Mouse (Mus musculus): Measurements from ENCODE around the gene Arl14ep.
A peak's percentile ranks its signal among the peaks of the same experiment; 100 is the strongest.
"Not testable (repeated sequence)": the region's sequence is repeated elsewhere in the genome, so short reads cannot be mapped to it uniquely, and the experiment has no call there.

Arl14ep gene

GRCm38 (mm10) chr2:106973959-106974639 is at the start of gene Arl14ep:
TSS of gene Arl14ep (minus strand) at chr2:106974424.
- peak; percentile 76 for DNase-seq (ENCODE audit: low read depth, low spot score)

DNA sequence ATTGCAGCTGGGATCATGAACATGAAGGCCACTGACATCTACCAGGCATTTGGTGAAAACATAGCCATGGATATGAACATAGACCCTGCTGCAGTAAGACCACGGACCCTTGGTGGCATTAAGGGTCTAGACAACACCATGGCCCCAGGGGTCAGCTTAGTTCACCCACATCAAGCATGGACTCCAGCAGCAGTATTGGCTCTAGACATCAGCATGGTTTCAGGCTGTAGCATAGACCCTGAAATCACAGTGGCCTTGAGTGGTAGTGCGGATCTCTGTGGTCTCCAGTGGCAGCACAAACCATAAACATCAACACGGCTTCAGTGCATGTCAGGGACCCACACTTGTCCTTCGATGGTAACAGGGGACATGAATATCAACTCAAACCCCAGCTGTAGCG is 48.5 kb upstream of the Arl14ep start:
- no peak for DNase-seq (ENCODE audit: low read depth, low spot score)

- no peak for DNase-seq (ENCODE audit: low read depth, low spot score)
Observed at GRCm38 (mm10) chr2:107019331-107019730, 45.1 kb upstream of the Arl14ep start.

DNA sequence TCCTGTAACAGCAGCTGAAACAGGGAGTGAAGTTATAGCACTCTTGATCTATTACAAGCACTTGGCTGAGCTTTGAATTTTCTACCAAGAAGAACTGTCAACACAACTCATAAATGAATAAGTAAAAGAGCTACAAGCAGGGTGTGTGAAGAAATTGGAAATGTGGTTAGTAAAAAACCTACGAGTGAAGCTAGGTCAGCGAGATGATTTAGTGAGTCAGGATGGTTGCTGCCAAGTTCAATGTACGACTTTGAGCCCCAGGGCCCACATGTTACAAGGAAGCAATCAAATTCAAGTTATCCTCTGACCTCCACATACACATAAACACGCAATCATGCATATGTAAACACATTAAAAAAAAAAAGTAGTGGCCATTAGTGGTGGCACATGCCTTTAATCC is 38.9 kb upstream of the Arl14ep start:
- DNase-seq (ENCODE audit: low read depth, low spot score), result no peak

DNA sequence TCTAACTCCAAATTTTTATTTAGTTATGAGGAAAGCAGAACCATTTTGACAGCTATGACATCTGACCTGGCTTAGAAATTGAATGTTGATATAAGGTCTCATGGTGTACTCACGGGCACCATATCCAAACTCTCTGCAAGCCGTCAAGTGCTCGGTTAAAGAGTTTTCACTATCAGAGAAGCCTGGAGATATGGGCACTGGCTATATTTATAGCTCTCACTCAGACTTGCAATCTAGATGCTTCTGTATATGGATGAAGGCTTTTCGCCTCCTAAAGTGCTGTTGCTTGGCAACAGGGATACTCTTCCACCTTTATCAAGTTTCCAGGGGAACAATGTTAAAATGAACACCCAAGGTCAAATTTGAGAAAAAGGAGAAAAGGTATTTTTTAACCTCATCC is 38.1 kb upstream of the Arl14ep start:
- no peak for DNase-seq (ENCODE audit: low read depth, low spot score)

DNA sequence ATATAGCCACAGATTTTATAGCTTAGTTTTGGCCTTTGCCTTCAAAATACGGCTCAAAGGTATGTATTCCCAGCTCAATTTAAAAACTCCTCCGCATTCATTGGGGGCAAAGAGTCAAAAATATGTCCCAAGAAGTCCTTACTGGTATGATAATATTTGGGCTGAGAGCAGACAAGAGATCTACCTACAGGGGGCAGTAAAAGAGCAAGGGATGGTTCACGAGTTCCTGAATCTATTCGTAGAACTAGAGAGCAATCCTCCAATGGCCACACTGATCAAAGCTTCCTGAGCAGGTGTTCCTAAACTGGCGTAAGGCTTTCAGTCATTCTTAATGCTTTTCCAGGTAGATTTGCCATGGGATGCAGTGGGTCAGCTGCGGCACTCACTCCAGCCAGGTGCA is 35.9 kb upstream of the Arl14ep start:
- DNase-seq (ENCODE audit: low read depth, low spot score), result no peak

DNA sequence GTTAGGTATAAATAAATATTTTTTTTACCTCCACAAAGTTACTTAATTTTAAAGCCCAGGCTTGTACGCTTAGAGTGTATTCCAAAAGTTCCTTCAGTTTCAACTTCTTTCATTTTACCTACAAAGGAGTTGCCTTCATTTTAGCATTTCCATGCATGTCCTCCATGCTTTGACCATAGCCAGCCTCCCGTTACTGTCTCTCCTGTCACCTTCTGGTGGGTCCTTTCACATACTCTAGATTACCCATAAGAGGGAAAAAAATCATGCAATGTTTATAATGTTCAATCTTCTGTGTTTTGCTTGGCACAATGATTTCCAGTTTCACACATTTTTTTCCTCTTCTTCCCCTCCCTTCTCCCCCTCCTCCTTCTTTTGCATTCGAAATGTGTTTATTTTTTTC is 32.2 kb upstream of the Arl14ep start:
- DNase-seq (ENCODE audit: low read depth, low spot score), result no peak

DNA sequence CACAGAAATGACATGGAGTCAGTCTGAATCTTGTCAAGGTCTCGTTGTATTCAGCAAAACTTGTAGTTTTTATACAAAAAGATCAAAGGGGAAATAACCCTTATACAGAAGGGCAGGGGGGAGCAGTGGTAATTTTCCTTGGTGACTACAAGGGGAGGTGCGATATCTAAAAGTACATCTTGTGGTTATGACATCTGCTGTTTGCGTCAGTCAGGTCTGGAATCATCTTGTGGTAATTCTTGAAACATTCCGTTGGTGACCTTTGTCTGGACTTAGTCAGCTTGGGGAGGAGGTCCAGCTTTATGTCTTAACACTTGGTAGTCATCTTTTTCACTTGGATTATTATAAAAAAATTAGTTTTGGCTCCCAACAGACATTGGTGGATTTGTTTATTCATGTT is 31.7 kb upstream of the Arl14ep start:
- not testable (repeated sequence) for DNase-seq (ENCODE audit: low read depth, low spot score)

- DNase-seq (ENCODE audit: low read depth, low spot score), result no peak
Observed at GRCm38 (mm10) chr2:106991261-106991660, 17.0 kb upstream of the Arl14ep start.

GRCm38 (mm10) chr2:106984945-106985344 is 10.7 kb upstream of the Arl14ep start:
- no peak for DNase-seq (ENCODE audit: low read depth, low spot score)

DNA sequence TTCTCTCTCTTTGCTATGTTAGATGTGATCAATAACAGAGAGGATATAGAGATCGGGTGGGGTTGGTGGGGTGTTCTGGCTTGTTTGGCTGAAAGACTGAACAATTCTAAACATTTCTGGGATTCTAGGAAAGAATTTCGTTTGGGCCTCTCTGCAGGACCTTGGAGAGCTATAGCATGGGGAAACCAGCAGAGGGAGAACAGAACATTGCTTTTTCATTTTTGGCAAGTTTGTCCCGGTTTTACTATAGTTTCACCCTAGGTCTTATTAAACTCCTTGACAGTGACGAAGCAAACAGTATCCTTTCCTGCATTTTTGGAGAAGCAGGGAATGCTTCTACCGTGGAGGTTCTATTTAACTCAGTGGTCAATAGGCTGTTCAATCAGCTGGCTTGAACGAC is 8.3 kb upstream of the Arl14ep start:
- DNase-seq (ENCODE audit: low read depth, low spot score), result no peak

GRCm38 (mm10) chr2:106976472-106976871 is 2.2 kb upstream of the Arl14ep start:
- no peak for DNase-seq (ENCODE audit: low read depth, low spot score)

DNA sequence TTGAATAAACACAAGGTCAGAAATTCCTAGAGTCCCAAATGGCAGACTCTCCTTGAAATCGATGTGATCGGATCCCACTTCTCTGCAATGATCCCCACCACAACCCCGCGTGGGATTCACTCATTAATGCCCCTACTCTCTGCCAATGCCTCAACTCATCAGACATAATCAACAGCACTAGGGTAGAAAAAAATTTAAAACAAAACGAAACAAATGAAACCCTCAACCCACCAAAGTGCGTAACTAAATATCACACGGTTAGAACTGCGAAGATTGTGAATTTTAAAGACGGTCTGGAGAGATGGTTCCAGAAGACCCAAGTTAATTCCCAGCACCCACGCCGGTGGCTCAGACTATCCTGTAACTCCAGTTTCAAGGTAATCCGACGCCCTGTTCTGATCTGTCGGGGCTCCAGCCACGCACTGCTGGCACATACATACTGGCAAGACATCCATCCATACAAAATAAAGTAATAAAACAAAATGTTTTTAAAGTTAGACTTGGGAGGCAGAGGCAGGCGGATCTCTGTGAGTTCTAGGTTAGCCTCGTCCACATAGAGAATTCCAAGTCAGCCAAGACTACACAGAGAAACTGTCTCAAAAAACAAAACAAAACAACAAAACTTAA is 779 bp downstream of the Arl14ep start:
- DNase-seq (ENCODE audit: low read depth, low spot score), result no peak

DNA sequence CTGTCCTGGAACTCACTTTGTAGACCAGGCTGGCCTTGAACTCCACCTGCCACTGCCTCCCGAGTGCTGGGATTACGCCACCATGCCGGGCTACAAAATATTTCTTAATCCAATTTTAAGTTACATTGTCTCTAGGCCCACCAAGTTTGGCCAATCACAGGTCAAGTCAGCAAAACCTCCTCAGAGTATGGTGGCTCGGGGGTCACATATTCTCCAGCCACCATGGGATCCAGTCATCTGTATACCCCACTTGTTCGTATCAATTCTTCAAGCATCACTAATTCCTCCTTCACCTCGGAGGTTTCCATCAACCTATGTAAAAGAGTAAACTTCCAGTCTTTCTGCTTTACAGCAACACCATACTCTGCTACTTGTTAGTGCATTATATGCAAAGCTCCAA is 1.4 kb downstream of the Arl14ep start:
- no peak for DNase-seq (ENCODE audit: low read depth, low spot score)

DNA sequence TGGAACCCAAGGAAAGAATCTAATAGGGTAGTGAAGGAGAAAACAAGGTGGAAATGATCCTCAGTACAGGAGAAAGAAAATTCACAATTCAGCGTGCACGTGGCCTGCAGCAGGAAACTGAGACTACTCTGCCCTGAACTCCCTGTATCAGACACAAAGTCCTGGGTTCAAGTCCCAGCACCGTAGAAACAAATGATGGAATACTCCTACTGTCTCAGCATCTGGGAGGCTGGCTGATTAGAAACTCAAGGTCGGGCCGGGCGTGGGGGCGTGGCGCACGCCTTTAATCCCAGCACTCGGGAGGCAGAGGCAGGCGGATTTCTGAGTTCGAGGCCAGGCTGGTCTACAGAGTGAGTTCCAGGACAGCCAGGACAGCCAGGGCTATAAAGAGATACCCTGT is 3.3 kb downstream of the Arl14ep start:
- DNase-seq (ENCODE audit: low read depth, low spot score), result no peak

DNA sequence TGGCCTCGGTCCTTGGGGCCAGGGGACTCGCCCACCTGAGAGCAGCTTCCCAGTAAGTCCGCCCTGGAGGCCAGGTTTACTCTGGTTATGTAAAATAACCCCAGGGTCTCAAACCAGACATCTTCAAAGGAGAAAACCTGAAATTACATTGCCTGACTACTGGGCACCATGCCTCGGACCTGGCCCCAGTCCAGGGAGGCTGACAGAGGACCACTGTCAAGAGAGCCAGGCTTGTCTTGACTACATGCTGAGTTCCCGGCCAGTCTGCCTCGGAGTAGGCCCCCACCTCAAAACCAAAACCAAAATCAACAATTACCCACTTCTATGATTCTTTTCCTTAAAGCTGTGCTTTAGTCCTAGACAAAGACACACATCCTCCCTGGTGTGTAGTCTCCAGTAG is 5.9 kb downstream of the Arl14ep start:
- DNase-seq (ENCODE audit: low read depth, low spot score), result no peak

DNA sequence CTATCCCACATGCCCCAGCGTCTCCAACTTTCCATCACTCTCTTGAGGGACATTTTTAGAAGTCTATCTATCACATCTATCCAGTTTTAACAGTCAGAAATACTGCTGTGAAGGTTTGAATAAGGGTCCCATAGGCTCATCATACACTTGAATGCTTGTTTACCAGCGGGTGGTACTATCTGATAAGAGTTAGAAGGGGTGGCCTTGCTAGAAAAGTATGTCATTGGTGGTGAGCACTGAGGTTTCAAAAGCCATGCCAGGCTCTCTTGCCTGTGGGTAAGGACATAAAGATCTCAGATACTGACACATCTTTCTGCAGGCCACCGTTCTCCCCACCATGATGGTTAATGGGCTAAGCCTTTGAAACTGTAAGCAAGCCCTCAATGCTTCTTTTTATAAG is 10.7 kb downstream of the Arl14ep start:
- DNase-seq (ENCODE audit: low read depth, low spot score), result no peak

DNA sequence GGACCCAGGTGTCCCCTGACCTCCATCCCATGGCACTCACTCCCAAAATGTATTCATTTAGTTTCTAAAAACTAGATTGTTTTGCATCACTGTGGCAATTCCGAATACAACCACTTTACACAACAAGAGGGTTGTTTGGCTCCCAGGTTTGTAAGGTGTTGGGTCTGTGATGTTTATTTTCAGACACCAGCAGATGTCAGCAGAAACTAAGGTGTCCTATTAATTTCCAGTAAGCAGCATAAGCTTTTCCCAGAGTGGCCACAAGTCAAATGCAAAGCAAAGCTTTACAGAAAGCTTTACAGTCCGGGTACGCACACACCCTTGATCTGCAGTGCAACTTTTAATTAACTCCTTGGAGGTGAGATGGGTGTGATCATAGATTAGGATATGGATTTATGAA is 12.6 kb downstream of the Arl14ep start:
- DNase-seq (ENCODE audit: low read depth, low spot score), result no peak

- no peak for DNase-seq (ENCODE audit: low read depth, low spot score)
Observed at GRCm38 (mm10) chr2:106961066-106961465, 13.2 kb downstream of the Arl14ep start.

GRCm38 (mm10) chr2:106960237-106960636 is 14.0 kb downstream of the Arl14ep start:
- DNase-seq (ENCODE audit: low read depth, low spot score), result no peak

- DNase-seq (ENCODE audit: low read depth, low spot score), result no peak
Observed at GRCm38 (mm10) chr2:106959380-106959779, 14.8 kb downstream of the Arl14ep start.

DNA sequence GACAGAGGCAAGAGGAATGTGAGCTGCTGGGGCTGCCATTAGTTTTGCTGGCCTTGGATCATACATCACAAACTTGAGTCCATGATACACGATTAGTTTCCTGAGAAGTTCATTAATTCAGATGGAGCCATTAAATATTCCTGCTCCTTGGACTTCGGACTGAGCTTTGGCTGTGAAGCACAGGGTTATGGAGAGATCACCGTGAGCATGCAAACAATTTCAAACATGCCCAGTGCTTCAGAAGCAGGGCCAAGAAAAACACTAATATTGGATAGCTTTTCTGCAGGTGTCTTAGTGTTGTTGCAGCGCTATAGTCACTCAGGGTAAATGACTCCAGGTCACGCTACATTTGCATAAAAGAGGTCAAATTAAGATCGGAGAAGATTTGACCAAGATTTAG is 15.3 kb downstream of the Arl14ep start:
- no peak for DNase-seq (ENCODE audit: low read depth, low spot score)

- DNase-seq (ENCODE audit: low read depth, low spot score), result no peak
Observed at GRCm38 (mm10) chr2:106956146-106956545, 18.1 kb downstream of the Arl14ep start.

- peak; percentile 7 for DNase-seq (ENCODE audit: low read depth, low spot score)
Observed at GRCm38 (mm10) chr2:106955621-106956020, 18.6 kb downstream of the Arl14ep start.
